Mouse (Mus musculus): Measurements from ENCODE around the gene Cntn5.

The Cntn5 gene

DNA sequence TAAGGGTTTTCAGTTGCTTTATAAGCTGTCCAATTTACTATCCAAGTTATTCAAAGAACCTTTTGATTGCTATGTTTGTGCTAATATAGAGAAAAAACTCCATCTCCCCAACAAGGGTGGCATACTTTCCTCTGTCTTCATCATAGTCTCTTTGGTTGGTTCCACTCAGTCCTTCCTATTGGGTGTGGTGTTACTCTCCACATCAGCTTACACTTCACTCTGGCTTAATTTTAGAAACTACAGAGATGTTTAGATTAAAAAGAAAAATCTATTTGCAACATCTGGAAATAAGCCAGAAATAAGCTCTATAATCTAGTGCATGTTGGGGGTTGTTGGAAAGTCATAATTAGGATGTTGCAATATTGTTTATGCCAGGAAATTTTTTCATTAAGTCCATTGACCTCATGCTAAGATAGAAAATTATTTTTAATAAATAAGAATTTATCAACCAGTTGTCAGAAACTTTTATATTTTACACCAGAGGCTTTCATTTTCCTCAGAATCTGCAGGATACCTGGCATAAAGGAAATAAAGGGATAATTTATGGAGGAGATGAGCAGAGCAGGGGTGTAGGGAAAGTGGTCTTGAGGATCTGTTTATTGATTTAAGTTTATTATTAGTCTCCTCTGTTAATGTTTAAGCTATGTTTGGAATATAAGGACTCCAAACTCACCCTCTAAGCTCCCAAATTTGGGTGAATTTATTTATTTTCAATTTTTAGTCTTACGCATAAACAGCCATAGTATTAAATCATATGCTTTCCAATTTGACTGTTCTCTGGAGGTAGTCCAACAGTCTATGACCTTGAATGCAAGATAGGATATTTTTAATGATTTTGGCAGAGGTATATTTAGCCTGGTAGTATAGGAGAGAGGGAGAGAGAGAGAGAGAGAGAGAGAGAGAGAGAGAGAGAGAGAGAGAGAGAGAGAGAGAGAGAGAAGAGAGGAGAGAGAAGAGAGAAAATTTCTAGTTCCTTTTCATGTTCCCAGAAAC, 966.8 kb downstream of the Cntn5 start:
- ATAC-seq (ENCODE audit: low TSS enrichment): no peak

DNA sequence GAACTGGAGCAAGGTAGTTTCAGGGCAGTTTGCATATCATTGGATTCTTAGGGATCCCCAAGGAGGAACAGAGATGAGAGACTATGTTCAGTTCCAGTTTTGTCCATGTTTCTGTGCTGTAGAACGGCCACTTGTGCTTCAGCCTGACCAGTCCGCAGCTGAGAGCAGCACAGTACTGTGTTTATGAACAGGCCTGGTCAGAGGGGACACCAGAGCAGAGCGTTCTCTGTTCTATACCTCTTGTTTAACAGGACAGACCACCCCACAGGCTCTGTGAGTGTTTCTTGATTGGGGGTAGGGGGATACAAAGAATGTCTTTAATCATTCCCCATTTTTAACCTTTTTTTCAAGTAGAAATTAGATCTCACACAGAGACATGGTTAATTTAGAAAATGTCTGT, 984.0 kb downstream of the Cntn5 start:
- ATAC-seq (ENCODE audit: low TSS enrichment): no peak

DNA sequence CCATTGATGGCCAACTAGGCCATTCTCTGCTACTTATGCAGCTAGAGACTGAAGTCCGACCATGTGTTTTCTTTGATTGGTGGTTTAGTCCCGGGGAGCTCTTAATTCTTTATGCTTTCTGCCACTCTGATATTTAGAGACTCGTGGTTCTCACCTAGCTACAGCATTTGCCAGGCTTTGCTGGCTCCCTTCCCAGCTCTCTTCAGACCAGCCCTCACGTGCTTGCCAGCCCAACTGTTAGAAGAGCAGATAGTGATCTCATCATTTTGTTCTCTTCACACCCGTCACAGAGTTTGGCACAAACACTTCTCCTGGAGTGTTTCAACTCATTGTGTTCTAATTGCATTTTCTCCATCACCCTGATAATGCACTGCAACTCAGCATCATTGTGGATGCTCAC, 1005.5 kb downstream of the Cntn5 start:
- ATAC-seq (ENCODE audit: low TSS enrichment): peak; percentile 73

DNA sequence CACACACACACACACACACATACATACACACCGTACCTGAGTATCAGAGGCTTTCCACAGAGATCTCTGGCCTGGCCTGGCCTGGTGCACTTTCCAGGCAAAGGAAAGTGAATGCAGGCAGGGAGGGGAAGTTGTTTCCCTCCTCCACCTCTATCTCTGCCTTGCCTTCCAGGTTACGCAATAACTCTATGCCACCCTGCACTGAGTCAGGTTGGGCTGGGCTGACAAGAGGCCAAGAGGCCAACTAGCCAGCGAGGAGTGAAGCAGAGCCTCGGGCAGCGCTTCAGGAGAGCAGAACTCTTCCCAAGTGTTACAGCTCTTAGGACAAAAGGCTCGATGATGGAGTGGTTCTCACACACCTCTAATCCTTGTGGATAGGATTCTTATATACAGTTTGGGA, 1018.4 kb downstream of the Cntn5 start:
- no peak for ATAC-seq (ENCODE audit: low TSS enrichment)

DNA sequence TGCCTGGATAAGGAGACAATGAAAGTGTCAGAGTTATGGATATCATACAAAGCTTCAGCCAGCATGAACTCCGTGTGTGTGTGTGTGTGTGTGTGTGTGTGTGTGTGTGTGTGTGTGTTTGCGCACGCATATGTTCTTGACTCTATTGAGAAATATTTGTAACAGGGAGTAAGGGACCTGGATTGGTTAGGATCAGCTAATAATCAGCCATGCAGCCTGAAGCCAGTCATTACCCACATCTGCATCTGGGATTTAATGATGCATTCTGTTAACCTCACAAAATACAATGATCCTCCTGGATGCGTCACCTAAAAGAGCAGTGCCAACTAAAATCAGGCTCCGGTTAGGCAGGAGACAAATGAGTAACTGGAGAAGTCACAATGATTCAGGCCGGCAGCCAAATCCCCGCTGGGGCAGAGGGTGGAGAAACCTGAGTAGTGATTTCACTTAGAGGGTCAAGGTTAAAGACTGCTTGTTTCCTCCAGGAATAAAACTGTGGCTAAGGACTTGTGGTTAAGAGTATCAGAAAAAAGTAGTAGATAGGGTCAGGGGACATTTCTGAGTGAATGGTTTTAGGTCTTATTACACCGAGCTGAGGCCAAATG, 1021.7 kb downstream of the Cntn5 start:
- no peak for ATAC-seq (ENCODE audit: low TSS enrichment)

DNA sequence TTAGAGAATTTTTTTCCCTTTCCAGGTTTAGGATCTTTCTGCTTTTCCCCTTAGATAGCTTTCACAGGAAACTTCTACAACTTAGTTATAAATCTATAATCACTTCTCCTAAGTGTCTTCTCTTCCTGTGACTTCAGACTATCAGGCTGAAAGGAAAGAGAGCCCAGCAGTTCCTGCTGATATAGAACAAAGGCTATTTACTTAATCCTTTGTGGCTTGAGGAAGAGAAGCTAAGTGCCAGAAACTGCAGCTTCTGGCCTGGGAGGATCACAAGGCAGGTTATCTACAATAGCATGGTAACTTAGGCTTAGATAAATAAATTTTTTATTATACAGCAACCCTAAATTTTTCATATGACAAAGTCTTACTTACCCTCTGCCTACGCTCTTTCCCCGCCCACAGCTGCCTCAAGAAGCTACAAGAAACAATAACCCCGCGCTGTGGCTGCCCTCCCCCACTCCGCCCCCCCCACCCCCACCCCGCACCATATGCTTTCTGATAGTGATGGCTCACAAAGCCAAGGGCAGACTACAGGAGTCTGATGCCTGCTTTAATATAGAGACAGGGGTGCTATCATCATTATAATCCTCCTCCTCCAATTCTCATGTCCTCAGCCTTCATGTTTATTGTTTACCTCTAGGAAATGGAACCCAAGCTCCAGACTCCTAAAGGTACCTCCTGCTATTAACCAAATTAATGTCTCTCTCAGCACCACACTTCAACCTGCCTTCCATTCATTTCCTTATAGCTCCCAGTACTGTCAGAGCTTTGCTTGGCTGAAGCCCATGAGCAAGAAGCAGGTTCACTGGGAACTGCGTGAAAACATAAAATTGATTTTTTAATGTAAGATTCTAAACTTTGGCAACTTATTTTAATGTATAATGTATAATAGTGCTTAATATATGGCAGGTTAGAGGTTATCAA, 1032.2 kb downstream of the Cntn5 start:
- ATAC-seq (ENCODE audit: low TSS enrichment): no peak

DNA sequence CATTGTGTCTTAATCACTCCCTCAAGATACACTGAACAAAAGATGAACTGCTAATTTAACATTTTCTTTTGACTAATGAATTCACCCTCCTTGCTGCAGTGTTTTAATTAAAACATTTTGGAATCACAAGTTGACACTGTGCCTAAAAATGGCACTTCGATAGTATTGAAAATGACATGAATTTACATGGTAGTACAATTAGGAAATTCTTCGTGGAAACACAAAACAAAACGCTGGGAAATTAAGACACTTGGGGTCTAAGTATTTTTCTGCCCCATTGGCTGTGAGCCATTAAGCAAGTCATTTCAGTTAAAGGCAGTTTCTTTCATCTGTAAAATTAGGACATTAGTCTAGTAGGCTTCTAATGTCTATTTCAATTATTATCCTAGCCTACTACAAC, 1043.9 kb downstream of the Cntn5 start:
- no peak for ATAC-seq (ENCODE audit: low TSS enrichment)

DNA sequence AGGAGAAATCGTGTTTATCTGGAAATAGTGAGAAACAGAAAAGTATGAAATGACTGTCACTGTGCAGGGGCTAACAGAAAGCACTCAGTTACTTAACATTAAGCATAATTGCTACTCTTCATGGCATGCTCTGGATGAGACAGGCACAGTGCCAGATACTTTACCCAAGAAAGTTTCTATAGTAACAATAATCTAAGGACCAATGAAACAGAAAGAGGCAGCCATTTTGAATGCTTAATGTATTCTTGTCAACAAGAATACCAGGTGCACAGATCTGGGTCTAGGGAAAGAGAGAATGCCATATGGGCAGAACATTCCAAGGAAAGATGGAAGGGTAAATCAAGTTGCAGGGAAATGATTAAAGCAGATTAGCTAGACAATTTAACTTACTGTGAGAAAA, 1045.3 kb downstream of the Cntn5 start:
- no peak for ATAC-seq (ENCODE audit: low TSS enrichment)

DNA sequence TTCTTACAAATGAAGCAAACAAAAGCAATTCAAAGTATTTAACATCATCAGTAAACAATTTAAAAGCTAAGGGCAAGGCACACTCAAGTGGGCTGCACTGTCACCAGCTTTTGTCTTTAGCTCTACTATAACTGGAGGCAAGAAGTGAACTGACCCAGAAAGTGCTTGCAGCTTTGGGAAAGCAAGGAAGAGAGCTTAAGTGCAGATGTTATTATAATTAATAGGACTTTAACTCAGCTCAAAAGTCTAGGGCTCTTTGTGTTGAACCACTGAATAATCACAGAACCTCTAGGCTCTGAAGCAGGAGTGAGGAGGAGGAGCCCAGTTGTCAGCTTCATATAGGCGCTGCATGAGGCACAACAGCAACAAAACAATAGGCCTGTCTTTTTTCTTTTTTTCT, 1049.8 kb downstream of the Cntn5 start:
- ATAC-seq (ENCODE audit: low TSS enrichment): no peak

DNA sequence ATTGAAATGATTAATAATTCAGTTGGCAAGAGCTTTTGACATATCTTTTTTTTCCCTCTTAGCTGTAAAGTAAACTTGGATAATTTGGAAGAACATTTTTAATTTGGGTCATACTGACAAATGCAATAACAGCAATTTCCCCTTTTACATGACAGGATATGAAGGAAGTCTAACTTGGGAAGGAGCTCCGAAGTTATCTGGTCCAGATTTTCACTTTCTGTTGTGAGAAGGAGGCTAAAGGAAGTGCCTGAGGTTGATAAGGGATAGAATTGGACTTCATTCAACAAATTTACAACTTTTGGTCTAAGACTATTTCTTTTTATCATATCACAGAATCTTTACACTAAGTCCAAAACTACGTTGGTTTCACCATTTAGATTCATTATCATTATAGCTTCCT, 1074.3 kb downstream of the Cntn5 start:
- ATAC-seq (ENCODE audit: low TSS enrichment): no peak

DNA sequence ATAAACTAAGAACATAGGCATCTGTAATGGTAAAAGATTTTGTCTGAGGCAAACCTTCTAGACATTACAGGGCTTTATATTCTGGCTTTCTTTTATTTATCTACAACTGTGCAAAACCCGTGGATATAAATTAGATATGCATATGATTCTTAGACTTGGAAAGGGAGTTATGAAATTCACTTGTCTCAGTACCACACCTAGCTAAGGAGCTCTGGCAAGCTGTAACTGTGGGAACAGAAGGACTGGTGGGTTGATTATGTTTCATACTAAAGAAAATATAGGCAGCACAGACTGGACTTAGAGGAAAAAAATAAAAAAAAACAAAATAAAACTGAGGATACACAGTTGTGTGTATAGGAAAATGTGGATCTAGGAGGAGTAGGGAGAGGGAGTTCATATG, 1084.6 kb downstream of the Cntn5 start:
- ATAC-seq (ENCODE audit: low TSS enrichment): peak; percentile 89

DNA sequence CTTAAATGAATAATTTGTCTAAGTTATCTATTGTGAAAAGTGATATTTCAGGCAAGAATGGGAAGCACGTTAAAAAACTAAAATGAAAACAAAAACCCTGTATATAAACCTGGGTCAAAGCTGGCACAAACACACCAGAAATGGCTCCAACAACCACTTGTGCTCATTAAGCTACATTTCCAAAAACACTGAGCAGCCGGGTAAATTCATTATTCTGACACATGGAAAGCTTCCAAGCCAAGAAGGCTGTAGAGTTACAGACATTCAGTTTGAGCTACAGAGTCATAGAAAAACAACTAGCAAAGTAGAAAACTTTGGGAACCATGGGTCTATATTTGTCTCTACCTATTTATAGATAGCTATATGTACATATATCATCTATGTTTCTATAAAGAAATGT, 1087.1 kb downstream of the Cntn5 start:
- no peak for ATAC-seq (ENCODE audit: low TSS enrichment)

DNA sequence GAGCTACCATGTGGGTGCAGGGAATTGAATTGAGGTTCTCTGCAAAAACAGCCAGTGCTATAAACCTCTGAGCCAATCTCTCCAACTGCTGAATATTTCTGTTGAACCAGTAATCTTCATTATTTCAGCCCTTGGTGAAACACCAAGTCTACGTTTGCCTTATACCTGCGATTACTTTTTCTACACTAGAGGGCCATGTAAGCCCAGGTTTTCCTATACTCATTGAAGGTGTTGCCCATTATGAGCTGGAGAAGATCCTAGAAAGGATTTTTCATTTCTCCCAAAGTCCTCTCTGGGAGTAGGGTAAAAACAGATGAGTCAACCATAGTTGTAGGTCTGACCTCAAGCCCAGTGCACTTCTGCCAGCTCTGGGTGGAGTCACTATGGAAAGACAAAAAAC, 1105.0 kb downstream of the Cntn5 start:
- peak; percentile 72; the same call in 1 of the 2 replicates for ATAC-seq (ENCODE audit: low TSS enrichment)

DNA sequence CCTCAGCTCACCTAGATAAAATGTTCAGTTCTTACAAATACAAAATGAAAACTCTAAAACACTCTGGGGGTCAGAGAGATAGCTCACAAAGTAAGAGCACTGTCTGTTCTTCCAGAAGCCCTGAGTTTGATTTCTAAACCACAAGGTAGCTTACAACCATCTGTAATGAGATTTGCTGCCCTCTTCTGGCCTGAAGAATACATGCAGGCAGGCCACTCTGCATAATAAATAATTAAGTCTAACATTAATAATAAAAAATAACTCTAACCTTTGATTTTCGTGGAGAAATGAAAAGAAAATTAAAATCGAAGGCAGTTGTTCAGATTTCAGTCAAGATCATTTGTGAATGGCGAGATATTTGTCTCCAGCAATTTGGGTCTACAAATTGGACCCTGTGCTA, 1120.9 kb downstream of the Cntn5 start:
- ATAC-seq (ENCODE audit: low TSS enrichment): no peak

DNA sequence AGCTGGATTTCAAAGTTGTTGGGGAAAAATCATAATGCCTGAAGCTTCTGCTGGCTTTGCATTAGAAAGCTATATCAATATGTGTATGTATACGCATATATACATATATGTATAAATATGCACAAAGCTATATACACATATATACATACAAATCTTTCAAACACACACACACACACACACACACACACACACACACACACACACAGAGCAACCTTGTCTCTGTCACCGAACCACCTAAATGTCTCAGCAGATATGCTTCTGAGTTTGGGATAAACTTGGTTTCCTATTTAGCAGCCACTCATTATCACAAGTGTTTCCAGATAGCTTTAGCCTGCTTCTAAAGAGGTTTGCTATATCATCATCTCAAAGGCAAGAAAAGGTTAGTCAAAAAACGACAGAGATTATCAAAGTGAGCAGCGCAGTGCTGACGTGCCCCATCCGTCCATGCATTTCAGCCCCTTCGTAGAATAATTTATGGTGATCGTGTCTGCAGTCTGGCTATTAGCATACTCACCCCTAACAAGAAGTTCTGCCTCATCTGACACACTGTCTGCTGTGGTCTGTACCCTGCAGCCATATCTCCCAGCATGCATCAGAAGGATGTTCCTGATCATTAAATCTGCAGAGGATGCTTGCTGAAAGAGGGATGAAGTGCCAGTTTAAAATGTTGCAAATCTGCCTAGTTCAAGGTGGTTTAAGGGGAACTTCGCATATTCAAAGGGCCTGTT, 1123.3 kb downstream of the Cntn5 start:
- no peak for ATAC-seq (ENCODE audit: low TSS enrichment)

DNA sequence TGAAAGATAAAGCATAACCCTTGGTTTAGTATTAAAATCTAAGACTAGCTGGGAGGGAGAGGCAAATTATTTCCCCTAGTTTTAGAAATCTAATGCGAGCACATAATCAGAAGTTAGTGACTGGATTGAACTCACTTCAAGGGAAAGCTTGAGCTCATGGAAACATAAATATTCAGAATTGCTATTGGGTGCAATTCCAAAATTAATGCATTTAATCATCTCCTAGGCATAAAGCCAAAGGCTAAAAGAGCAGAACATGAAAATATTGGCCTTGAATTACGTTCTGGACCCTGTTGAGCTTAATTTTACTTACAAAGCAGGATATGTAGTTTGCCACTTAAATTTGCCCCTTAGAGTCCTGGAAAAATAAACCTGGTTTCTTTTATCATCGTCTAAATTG, 1124.9 kb downstream of the Cntn5 start:
- ATAC-seq (ENCODE audit: low TSS enrichment): no peak

DNA sequence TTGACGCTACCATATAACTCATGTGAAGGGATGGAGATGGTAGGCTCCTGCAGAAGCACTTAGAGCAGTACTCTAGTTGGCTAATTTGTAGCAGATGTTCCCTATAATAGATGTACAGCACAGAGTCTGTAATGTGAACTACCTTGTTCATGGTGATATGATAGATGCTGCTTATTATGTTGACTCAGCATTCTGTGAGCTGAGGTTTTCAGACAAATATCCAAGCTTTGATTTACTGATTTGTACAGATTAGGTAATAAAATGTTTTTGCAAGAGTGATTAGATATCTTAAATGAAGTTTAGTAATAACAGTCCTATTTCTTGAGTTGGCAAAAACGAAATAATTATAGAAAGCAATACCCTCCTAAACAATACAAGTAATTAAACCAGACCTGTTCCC, 1133.8 kb downstream of the Cntn5 start:
- ATAC-seq (ENCODE audit: low TSS enrichment): no peak

DNA sequence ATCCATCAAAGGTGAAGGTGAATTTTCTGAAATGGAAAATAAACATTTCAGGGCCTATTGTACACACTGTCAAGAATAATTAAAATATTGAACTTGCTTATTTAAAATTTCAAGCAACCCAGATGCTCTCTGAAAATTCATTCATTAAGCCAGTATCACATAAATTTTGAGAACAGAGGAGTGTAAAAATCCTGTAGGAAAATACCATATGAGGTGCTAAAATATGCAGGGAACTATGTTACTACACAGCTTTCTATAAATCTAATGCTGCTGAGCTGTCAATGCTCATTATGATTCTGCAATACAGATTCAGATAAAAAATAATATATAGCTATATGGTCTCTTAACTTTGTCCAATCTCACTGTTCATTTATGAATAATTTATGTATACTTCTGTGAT, 1134.9 kb downstream of the Cntn5 start:
- ATAC-seq (ENCODE audit: low TSS enrichment): peak; percentile 70; the same call in 1 of the 2 replicates

DNA sequence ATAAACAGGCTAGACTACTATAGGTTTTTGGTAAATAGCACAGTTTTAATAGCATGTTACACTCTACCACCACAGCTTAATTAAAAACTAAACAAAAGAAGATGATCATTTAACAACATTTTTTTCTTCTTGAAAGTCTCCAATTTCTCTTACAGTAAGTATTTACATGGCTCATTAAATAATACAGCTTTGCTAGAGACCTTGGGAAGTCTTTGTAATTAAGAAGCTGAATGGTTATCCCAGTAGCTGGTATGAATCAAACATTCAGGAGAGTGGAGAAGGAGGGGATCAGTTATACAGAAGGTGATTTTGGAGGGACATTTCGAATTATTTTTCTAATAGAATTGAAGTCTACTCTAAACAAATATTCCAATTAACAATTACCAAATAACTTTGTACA, 1186.4 kb downstream of the Cntn5 start:
- no peak for ATAC-seq (ENCODE audit: low TSS enrichment)

DNA sequence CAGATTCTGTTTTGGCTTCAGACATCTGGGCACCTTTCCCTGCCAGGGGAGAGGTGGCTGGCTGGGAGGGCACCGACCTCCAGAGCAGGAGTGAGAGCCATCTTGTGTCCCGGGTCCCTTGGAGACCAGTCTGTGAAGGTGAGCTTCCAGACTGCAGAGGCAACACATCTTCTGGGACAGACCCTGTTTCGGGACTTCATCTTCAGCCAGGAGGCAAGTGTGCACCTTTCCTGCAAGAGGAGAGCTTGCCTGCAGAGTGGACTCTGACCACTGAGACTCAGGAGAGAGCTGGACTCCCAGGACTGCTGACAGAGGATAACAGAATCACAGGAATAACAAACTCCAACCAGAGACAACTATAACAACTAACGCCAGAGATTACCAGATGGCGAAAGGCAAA, 1195.9 kb downstream of the Cntn5 start:
- no peak for ATAC-seq (ENCODE audit: low TSS enrichment)

DNA sequence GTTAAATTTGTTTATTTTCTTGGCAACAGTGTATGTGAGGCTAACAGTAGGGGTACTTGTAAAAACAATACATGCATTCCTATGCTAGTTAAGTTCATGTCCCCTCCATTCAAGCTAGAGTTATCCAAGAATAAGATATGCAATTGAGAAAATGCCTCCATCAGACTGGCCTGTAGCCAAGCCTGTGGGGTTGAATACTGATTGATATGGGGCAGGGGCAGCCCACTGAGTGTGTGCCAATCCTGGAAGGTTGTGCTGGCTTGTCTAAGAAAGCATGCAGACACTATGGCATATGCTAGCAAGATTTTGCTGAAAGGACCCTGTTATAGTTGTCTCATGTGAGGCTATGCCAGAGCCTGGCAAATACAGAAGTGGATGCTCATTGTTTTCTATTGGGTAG, 1196.8 kb downstream of the Cntn5 start:
- no peak for ATAC-seq (ENCODE audit: low TSS enrichment)

DNA sequence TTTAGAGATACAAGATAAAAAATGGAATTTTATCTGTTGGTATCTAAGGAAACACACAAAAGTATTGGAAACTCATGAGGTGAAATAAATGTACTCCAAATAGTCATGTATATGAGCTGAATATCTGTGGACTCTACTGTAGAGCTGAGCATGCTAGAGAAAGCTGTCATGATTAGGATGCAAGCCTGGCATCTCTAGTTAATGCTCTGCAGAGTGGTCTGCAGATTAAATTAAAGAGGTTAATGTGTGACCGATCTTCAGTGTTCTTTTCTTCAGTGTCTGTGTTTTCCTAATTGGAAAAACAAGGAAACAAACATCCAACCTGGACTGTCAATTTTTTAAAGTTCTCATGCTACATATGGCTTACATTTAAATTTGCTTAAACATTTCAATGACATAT, 1199.4 kb downstream of the Cntn5 start:
- ATAC-seq (ENCODE audit: low TSS enrichment): no peak
